11 mouse cellular contexts compared by ENCODE assay signal in genomic region chr2:105669881-105670730, GRCm38 (mm10). TPM values are rescaled to one million over a fixed set of nuclear protein-coding genes. Genes with fewer than 3 reads are reported as not detected.
DNase-seq lines count a peak whose midpoint lies in the region; ATAC-seq and TF ChIP-seq lines count a peak whose summit lies in the region.
"Had no signal": no experiment of that assay in that cellular context is flagged by ENCODE, and none has a peak within 500 bp of the region (broad histone marks: within the 10 kb centered on the region; RNA-seq: fewer than 3 reads in every experiment).

No protein-coding gene starts in this region.

- 0 out of 2 replicates have a peak overlapping the region, but pooled peaks have one; percentile 0 for H3K9ac ChIP-seq in forebrain, postnatal 0 days
- peak overlapping the region; percentile 50 for H3K9ac ChIP-seq in midbrain, embryonic 12.5 days (replicated peaks)
- no peak overlapping the region for H3K9ac ChIP-seq in kidney, embryonic 16.5 days (replicated peaks; ENCODE audit: low read length)
- H3K9ac ChIP-seq: heart, embryonic 15.5 days had no signal

- peaks cover 9% of the 10 kb centered on the region; the same call in 1 of the 2 replicates for H3K4me1 ChIP-seq in forebrain, postnatal 0 days (ENCODE audit: insufficient read depth)
- peaks cover 62% of the 10 kb centered on the region for H3K4me1 ChIP-seq in midbrain, embryonic 12.5 days
- H3K4me1 ChIP-seq in kidney, embryonic 16.5 days (ENCODE audit: insufficient read depth, low read length), result peaks cover 28% of the 10 kb centered on the region

- peaks cover 65% of the 10 kb centered on the region for H3K27me3 ChIP-seq in forebrain, postnatal 0 days (ENCODE audit: insufficient read depth, low read length)
- H3K27me3 ChIP-seq in midbrain, embryonic 12.5 days, result peaks cover 99% of the 10 kb centered on the region
- peaks cover 100% of the 10 kb centered on the region for H3K27me3 ChIP-seq in kidney, embryonic 16.5 days (ENCODE audit: insufficient read depth, low read length)

- no peaks in the 10 kb centered on the region for H3K9me3 ChIP-seq in forebrain, postnatal 0 days (ENCODE audit: low read length)
- H3K9me3 ChIP-seq in midbrain, embryonic 12.5 days, result no peaks in the 10 kb centered on the region
- H3K9me3 ChIP-seq in kidney, embryonic 16.5 days (ENCODE audit: low read length), result no peaks in the 10 kb centered on the region
- H3K9me3 ChIP-seq: heart, embryonic 15.5 days had no signal

- DNase-seq in layer of hippocampus, adult 2 months (ENCODE audit: low spot score in 2 of 2), result no peak
- DNase-seq in layer of hippocampus, adult 11-12 months (ENCODE audit: low spot score), result no peak
- peak; percentile 27 for DNase-seq in forebrain, postnatal 0 days
- no peak for DNase-seq in spleen, postnatal 36 days (ENCODE audit: low spot score in 2 of 2)
- DNase-seq in lung, postnatal 4 days, result no peak

- H3K27ac ChIP-seq in layer of hippocampus, adult 2 months, result peak overlapping the region; percentile 15
- H3K27ac ChIP-seq in forebrain, postnatal 0 days (ENCODE audit: low read depth, low read length), result no peak overlapping the region
- H3K27ac ChIP-seq in midbrain, embryonic 12.5 days (replicated peaks), result 0 out of 2 replicates have a peak overlapping the region, but pooled peaks have one; percentile 39
- no peak overlapping the region for H3K27ac ChIP-seq in kidney, embryonic 16.5 days (ENCODE audit: low read length)
- H3K27ac ChIP-seq: heart, embryonic 15.5 days had no signal

- H3K4me2 ChIP-seq in forebrain, postnatal 0 days (ENCODE audit: low read depth), result peak overlapping the region; percentile 45
- H3K4me2 ChIP-seq in midbrain, embryonic 12.5 days (replicated peaks), result peak overlapping the region; percentile 59
- H3K4me2 ChIP-seq in kidney, embryonic 16.5 days (replicated peaks; ENCODE audit: low read depth, low read length), result no peak overlapping the region

- ATAC-seq in forebrain, postnatal 0 days, result no peak
- no peak for ATAC-seq in midbrain, embryonic 12.5 days (ENCODE audit: low FRiP score, low read depth)
- ATAC-seq in activated CD4-positive, CD25-positive, alpha-beta regulatory T cell, adult 4 months, result no peak
- ATAC-seq in kidney, embryonic 16.5 days (ENCODE audit: low FRiP score, low TSS enrichment), result no peak

- no peak for TF ChIP-seq CTCF in layer of hippocampus, adult 2 months (conservative IDR thresholded peaks at IDR 0.05)
- no peak for TF ChIP-seq CTCF in forebrain, postnatal 0 days (IDR thresholded peaks at IDR 0.05; ENCODE audit: low read depth)

- WGBS in forebrain, postnatal 0 days, result 6% methylated on average over 29 of the region's 29 CpGs
- 1% methylated on average over 29 of the region's 29 CpGs for WGBS in midbrain, embryonic 12.5 days
- under 1% methylated on average over 29 of the region's 29 CpGs for WGBS in kidney, embryonic 16.5 days

- peak overlapping the region; percentile 44 for H3K4me3 ChIP-seq in layer of hippocampus, adult 2 months
- H3K4me3 ChIP-seq in forebrain, postnatal 0 days (ENCODE audit: low read depth, low read length), result peak overlapping the region; percentile 28
- H3K4me3 ChIP-seq in midbrain, embryonic 12.5 days, result peak overlapping the region; percentile 54
- no peak overlapping the region for H3K4me3 ChIP-seq in kidney, embryonic 16.5 days (ENCODE audit: low read length)
- H3K4me3 ChIP-seq: erythroblast, embryonic 14.5 days; megakaryocyte, embryonic 14.5 days had no signal

- no peaks in the 10 kb centered on the region for H3K36me3 ChIP-seq in forebrain, postnatal 0 days (ENCODE audit: insufficient read depth)
- no peaks in the 10 kb centered on the region for H3K36me3 ChIP-seq in midbrain, embryonic 12.5 days
- H3K36me3 ChIP-seq in kidney, embryonic 16.5 days (ENCODE audit: insufficient read depth, low read length), result no peaks in the 10 kb centered on the region
- H3K36me3 ChIP-seq: heart, embryonic 15.5 days had no signal

RNA-seq across cellular contexts. Expression of gene Pax6, which starts 1.4 kb away (rescaled TPM):
- 10 to 100 TPM; 10.5 to 13.5 TPM for total RNA-seq in layer of hippocampus, adult 2 months (2021)
- total RNA-seq in forebrain, postnatal 0 days (2014; rRNA removed), result 19.0 and 32.9 TPM in 2 replicates
- 14.6 and 19.0 TPM in 2 replicates for polyA plus RNA-seq in forebrain, postnatal 0 days (2015; fragmentation: Nextera tagmentation; extraction: Ambion mirVana)
- polyA plus RNA-seq in midbrain, embryonic 12.5 days (2016; fragmentation: Nextera tagmentation; extraction: Ambion mirVana), result 21.5 and 74.8 TPM in 2 replicates
- under 1 TPM in 1 of 2 experiments, not detected in 1; 0.30 TPM for polyA plus RNA-seq in activated CD4-positive, CD25-positive, alpha-beta regulatory T cell, adult 4 months (2017; shearing (Covaris generic))
- 0.09 and 0.13 TPM in 2 replicates for polyA plus RNA-seq in kidney, embryonic 16.5 days (2015; fragmentation: Nextera tagmentation; extraction: Ambion mirVana)

Comparison
In these comparisons a context has a peak if more than half of its experiments do, and no peak if none do; other contexts are left out.
1. H3K27ac ChIP-seq: peak in layer of hippocampus, adult 2 months (single experiment) and midbrain, embryonic 12.5 days (single experiment); none in forebrain, postnatal 0 days (single experiment) and kidney, embryonic 16.5 days (single experiment).
2. RNA of gene Pax6, which starts 1.4 kb away (polyA plus RNA-seq): 21.5 to 74.8 TPM in midbrain, embryonic 12.5 days and 14.6 to 19.0 TPM in forebrain, postnatal 0 days; 0.30 TPM in activated CD4-positive, CD25-positive, alpha-beta regulatory T cell, adult 4 months and 0.09 to 0.13 TPM in kidney, embryonic 16.5 days; every median in the first group is over 10 times any median in the second.